Mouse (Mus musculus): Measurements from ENCODE around the gene Fcgr4.

DNA sequence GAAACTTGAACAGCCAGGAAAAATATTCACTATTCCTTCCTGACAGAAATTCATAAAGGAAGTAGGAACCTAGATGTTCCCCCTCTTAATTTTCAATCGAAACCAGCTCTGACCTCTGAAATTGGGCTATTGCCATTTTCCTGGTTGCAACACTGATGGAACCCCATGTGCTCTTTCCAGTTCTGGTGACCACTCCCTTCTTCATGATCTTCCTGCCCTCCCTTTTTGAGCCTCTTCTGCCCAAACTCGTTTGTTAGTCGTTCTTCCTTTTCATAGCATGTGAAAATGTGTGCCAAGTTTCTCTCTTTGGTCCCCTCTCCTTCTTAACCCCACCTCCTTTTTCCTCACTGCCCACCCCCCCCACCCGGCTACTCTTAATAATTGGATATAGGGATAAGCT is 7.0 kb upstream of the Fcgr4 start:
- TF ChIP-seq CTCF (IDR thresholded peaks at IDR 0.05), result no peak
- TF ChIP-seq EP300 (IDR thresholded peaks at IDR 0.05), result no peak
